Mouse (Mus musculus) ES-Bruce4 (cell line): Measurements from ENCODE around the gene Mast1.

ENCODE experiments used
- CTCF ChIP-seq: IDR thresholded peaks from one replicate; pipeline ENCODE4 v1.8.1; 2011; ENCODE audit warnings: low read depth, low read length
- EP300 ChIP-seq: IDR thresholded peaks from 2 replicates; pipeline ENCODE4 v1.6.1; 2011; ENCODE audit warnings: low read depth, low read length; ENCODE audit not compliant: insufficient read depth
- POLR2A ChIP-seq: IDR thresholded peaks from one replicate; pipeline ENCODE4 v1.8.1; 2011; ENCODE audit warnings: low read length; ENCODE audit not compliant: insufficient read depth

DNA sequence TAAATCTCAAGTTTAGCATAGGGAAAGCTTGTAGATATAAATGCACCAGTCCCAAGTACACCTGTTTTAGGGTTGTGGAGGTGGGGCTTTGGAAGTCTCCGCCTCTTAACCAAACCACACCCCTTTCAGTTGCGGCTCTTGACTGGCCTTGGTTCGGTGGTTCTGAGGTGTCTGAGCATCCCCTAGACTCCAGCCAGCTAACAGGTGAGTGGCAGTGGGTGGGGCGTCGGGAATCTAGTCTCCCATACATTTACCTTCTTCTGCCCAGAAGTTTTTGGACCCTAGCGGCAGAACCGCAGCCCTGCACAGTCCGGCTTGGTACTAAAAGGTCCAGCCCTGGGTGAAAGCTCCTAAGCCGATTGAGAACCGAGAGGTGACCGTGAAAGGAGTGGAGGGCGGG lies 12.6 kb upstream of the Mast1 start:
- TF ChIP-seq CTCF (no peak), POLR2A (no peak), EP300 (no peak)
